Mouse (Mus musculus) embryonic facial prominence, embryonic 13.5 days (tissue): ENCODE data around the gene Fam129c. TPM values are rescaled to one million over a fixed set of nuclear protein-coding genes. Genes with fewer than 3 reads are reported as not detected.

Experiments
- ATAC-seq: fragments of 200-750 bp; cut with Nextera tagmentation; 2 replicates; pipeline ENCODE4 v1.8.0; 2017; ENCODE audit warnings: low read depth; ENCODE audit not compliant: insufficient number of reproducible peaks, insufficient read depth, low FRiP score, low TSS enrichment
- H3K27ac ChIP-seq: fragments of 300-500 bp; sonication (generic); 2 replicates; pipeline ENCODE4 v1.5.1; 2015; ENCODE audit warnings: moderate library complexity, mild to moderate bottlenecking, inconsistent platforms
- H3K27me3 ChIP-seq: fragments of 300-500 bp; sonication (generic); 2 replicates; pipeline ENCODE4 v1.6.1; 2015; ENCODE audit warnings: mild to moderate bottlenecking, inconsistent platforms
- H3K36me3 ChIP-seq: fragments of 300-500 bp; sonication (generic); 2 replicates; pipeline ENCODE4 v1.6.1; 2015; ENCODE audit warnings: mild to moderate bottlenecking, inconsistent platforms
- H3K4me1 ChIP-seq: fragments of 300-500 bp; sonication (generic); 2 replicates; pipeline ENCODE4 v1.6.1; 2015; ENCODE audit warnings: inconsistent platforms
- H3K4me2 ChIP-seq: fragments of 300-500 bp; sonication (generic); 2 replicates; pipeline ENCODE4 v1.6.1; 2015; ENCODE audit warnings: moderate library complexity, mild to moderate bottlenecking, inconsistent platforms
- H3K4me3 ChIP-seq: fragments of 300-500 bp; sonication (generic); 2 replicates; pipeline ENCODE4 v1.5.1; 2015; ENCODE audit warnings: mild to moderate bottlenecking, inconsistent platforms
- H3K9ac ChIP-seq: fragments of 300-500 bp; sonication (generic); 2 replicates; pipeline ENCODE4 v1.6.1; 2015; ENCODE audit warnings: mild to moderate bottlenecking, inconsistent platforms
- H3K9me3 ChIP-seq: fragments of 300-500 bp; sonication (generic); 2 replicates; pipeline ENCODE4 v1.6.1; 2016; ENCODE audit warnings: inconsistent platforms
- WGBS: fragments of 180-500 bp; shearing (Covaris S2); methylation state at CpG from one replicate; pipeline ENCODE4 v1.1.7; 2015; ENCODE audit warnings: mixed read lengths; 5-methylcytosine and 5-hydroxymethylcytosine counted together
- polyA plus RNA-seq: library from polyadenylated mRNA; unstranded; fragments of >200 nt; fragmentation: Nextera tagmentation; extraction: Ambion mirVana; gene quantifications from 2 replicates; pipeline ENCODE4 v1.2.1, GENCODE M21; 2015

Gene Fam129c
- polyA plus RNA-seq, 1 experiment from 2014 or later = 4.8 TPM

DNA sequence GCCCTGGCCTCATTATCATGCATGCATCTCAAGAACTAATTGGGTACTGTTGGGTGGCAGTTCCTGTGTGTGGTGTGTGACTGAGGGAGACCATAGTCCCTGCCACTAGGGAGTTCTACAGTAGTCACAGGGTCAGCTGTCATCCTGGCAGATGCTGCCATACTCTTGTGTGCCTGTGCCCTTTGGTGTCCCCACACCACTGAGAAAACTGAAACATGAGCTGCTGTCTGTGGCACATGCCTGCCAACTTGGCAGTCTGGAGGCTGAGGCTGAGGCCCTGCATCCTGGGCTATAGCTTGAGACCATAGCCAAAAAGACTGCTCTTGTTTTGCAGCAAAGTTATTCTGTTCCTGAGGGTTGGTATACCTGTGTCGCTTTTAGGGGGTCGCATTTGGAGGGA lies 22.3 kb downstream of the Fam129c start:
- Histone ChIP-seq H3K27me3 (no peaks in the 10 kb centered on the region), H3K4me1 (no peaks in the 10 kb centered on the region), H3K9ac (no peak overlapping the region), H3K4me3 (no peak overlapping the region), H3K36me3 (peaks cover 97% of the 10 kb centered on the region), H3K9me3 (peaks cover 12% of the 10 kb centered on the region), H3K27ac (no peak overlapping the region), H3K4me2 (no peak overlapping the region)
- WGBS = 91% methylated on average over 2 of the region's 2 CpGs
- no peak for ATAC-seq

DNA sequence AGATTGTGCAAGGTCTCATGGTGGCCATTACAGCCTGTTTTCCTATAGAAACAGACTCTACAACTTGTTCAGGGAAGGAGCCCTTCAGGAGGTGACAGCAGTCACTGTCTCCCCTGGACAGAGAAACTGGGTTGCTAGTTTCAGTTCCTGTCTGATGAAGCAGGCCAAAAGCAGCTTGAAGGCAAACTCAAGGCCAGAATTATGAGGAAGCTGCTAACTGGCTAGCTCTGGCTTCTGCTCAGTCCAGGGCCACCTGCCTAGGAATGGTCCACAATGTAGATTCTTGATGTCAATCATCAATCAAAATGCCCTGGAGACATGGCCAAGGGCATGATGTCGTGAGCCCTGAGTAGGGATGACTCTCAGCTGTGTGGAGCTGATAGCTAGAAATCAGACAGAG lies 27.6 kb downstream of the Fam129c start:
- H3K9ac ChIP-seq = no peak overlapping the region
- H3K36me3 ChIP-seq = peaks cover 64% of the 10 kb centered on the region
- no peak overlapping the region for H3K4me2 ChIP-seq
- peaks cover 2% of the 10 kb centered on the region for H3K27me3 ChIP-seq
- no peak overlapping the region for H3K27ac ChIP-seq
- peaks cover 27% of the 10 kb centered on the region for H3K4me1 ChIP-seq
- H3K4me3 ChIP-seq = no peak overlapping the region
- 76% methylated on average over 1 of the region's 1 CpGs for WGBS
- H3K9me3 ChIP-seq = peaks cover 12% of the 10 kb centered on the region
- no peak for ATAC-seq

DNA sequence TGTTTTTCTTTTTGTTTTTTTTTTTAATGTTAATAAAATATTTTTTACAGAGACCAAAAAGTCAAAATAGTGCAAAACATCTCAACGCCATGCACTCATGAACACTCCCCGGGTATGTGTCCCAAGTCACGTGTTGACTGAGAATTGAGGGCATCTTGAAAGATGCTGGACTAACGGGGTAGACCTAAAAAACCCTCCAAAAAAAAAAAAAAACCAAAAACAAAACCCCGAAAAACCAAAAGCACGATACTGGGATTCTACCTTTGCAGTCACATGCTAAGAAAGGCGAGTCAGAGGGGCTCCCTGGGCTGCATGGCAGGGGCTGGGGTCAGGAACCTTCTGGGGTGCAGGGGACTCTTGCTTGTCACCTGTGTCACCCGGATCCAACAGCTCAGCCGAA lies 29.3 kb downstream of the Fam129c start:
- WGBS = 79% methylated on average over 9 of the region's 9 CpGs
- Histone ChIP-seq H3K4me3 (no peak overlapping the region), H3K9me3 (peaks cover 12% of the 10 kb centered on the region), H3K27me3 (peaks cover 12% of the 10 kb centered on the region), H3K36me3 (peaks cover 47% of the 10 kb centered on the region), H3K27ac (peak overlapping the region; percentile 86; the same call in 1 of the 2 replicates), H3K4me1 (peaks cover 29% of the 10 kb centered on the region), H3K9ac (no peak overlapping the region), H3K4me2 (no peak overlapping the region)
- no peak for ATAC-seq

DNA sequence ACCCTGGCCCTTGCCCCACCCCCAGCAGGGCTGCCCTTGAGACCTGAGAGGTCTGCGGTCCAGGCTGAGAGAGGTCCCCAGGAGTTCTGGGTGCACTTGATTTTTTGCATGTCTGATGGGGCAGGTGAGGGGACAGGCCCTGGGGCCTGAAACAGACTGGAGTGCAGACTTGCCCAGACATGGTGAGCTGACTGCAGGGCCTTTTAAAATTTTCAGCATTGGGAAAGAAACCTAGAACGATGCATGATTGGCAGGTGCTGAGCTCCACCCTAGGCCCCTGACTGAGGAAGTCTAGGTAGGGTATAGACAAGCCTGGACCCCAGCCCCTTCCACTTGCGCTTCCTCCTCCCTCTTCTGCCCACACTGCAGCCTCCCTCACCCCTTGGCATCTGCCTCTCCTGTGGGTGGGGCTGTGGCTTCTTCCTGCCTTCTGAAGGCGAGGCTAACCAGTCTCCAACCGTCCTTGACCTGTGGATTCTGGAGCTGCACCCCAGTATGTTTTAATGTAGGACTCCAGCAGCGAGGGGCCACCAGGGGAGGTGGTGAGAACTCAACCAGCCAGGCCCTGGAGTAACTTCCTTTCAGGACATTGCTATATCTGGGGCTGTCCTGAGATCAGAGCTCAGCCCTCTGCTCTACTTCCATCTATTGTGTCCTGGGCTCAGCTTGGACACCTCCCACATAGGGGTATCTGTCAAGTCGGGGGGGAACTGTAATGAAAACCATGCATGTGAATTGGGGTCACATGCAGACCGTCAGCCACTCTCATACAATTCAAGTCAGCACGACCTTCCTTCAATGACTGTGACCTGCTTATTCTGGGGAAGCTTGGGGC lies 30.0 kb downstream of the Fam129c start:
- no peak overlapping the region for H3K9ac ChIP-seq
- H3K27me3 ChIP-seq = peaks cover 12% of the 10 kb centered on the region
- H3K9me3 ChIP-seq = peaks cover 10% of the 10 kb centered on the region
- ATAC-seq = no peak
- H3K4me3 ChIP-seq = no peak overlapping the region
- WGBS = 41% methylated on average over 9 of the region's 9 CpGs
- 0 out of 2 replicates have a peak overlapping the region, but pooled peaks have one; percentile 1 for H3K4me2 ChIP-seq
- H3K27ac ChIP-seq = peak overlapping the region; percentile 86
- H3K36me3 ChIP-seq = peaks cover 41% of the 10 kb centered on the region
- H3K4me1 ChIP-seq = peaks cover 29% of the 10 kb centered on the region

DNA sequence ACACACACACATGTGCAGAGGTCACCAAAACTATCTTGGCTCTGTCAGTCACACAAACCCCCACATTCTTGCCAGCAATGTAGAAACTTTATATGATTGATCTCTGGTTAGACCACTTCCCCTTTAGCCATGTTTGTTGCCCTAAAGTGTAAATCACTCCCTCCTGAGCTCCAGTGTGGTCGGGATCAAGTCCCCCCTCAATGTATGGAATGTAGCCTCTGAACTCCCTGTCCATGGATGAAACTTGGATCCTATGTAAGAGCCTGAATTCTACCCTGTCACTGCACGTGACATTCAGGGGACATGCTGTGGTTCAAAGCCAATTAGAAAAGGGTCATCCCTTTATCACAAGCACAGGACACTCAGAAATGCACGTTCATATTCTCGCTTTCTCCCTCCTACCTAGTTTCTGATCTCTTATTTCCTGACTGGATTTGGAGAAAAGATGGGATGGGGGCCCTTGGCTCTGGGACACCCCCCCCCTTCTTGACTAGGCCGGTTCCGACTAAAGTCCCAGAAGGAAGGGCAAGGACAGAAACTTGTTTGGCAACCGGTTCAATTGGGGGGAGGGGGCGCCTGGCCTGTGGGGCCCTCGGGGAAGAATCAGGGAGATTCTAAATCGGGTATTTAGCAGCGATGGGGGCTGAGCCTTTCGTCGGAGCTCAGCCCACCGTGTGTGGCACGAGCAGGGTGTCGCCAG lies 31.1 kb downstream of the Fam129c start:
- Histone ChIP-seq H3K27ac (peak overlapping the region; percentile 86), H3K9ac (peak overlapping the region; percentile 82), H3K9me3 (peaks cover 8% of the 10 kb centered on the region; the same call in 1 of the 2 replicates), H3K4me3 (peak overlapping the region; percentile 57), H3K27me3 (peaks cover 12% of the 10 kb centered on the region), H3K36me3 (peaks cover 32% of the 10 kb centered on the region), H3K4me2 (peak overlapping the region; percentile 97), H3K4me1 (peaks cover 29% of the 10 kb centered on the region)
- 0 out of 2 replicates have a peak, but pooled peaks have one; percentile 7 for ATAC-seq
- WGBS = 6% methylated on average over 16 of the region's 16 CpGs

DNA sequence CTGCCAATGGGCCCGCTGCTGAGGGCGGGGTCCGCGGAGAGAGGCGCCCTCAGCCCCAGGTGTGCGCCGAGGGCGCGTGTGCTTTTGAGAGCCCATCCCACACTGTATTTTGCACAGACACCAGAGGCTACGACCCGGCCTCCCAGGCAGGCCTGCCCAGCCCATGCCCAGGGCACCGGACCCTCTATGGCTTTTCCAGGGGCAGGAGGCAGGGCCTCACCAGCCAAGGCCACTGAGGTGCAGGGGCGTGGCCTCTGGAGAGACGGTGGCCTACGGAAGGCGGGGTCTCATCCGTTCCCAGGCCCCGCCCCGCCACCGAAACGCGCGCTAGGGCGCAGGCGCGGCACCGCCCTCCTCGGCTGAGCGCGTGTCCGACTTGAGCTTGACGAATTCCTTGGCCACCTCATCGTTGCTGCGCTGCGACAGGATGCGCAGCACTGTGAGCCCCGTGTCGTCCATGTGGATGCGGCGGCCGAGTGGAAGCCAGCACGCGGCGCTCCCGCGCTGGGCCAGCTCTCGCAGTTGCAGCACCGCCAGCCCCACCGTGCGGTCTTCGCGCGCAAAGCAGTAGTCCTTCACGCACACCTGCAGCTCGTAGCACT lies 31.7 kb downstream of the Fam129c start:
- H3K4me3 ChIP-seq = peak overlapping the region; percentile 57
- H3K4me2 ChIP-seq = peak overlapping the region; percentile 97
- ATAC-seq = peak; percentile 82
- H3K9ac ChIP-seq = peak overlapping the region; percentile 82
- WGBS = under 1% methylated on average over 55 of the region's 55 CpGs
- H3K4me1 ChIP-seq = peaks cover 30% of the 10 kb centered on the region
- H3K9me3 ChIP-seq = peaks cover 8% of the 10 kb centered on the region; the same call in 1 of the 2 replicates
- H3K36me3 ChIP-seq = peaks cover 26% of the 10 kb centered on the region
- peak overlapping the region; percentile 86 for H3K27ac ChIP-seq
- peaks cover 19% of the 10 kb centered on the region for H3K27me3 ChIP-seq

DNA sequence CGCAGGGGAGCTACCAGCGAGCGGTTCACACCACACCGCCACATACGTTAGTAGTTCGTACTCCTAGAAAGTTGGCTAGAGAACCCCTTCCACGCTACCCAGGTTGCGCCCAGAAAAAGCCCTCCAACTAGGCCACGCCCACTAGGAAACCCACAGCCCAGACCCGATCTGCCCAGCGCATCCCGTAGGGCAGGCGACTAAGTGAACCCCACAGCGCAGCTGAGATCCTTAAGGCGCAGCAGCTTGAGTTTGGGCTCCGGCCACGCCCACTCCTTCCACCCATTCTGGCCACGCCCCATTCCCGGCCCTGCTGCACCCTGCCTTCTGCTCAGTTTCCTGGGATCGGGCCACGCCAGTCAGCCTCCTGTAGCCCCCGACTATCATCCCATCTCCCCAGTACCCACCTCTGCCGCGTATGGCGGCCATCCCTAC lies 32.3 kb downstream of the Fam129c start:
- H3K4me3 ChIP-seq = peak overlapping the region; percentile 57
- WGBS = 4% methylated on average over 25 of the region's 25 CpGs
- H3K4me1 ChIP-seq = peaks cover 36% of the 10 kb centered on the region
- peaks cover 8% of the 10 kb centered on the region; the same call in 1 of the 2 replicates for H3K9me3 ChIP-seq
- peak overlapping the region; percentile 97 for H3K4me2 ChIP-seq
- H3K27me3 ChIP-seq = peaks cover 25% of the 10 kb centered on the region
- H3K36me3 ChIP-seq = peaks cover 20% of the 10 kb centered on the region
- peak; percentile 32 for ATAC-seq
- peak overlapping the region; percentile 86 for H3K27ac ChIP-seq
- peak overlapping the region; percentile 82 for H3K9ac ChIP-seq

DNA sequence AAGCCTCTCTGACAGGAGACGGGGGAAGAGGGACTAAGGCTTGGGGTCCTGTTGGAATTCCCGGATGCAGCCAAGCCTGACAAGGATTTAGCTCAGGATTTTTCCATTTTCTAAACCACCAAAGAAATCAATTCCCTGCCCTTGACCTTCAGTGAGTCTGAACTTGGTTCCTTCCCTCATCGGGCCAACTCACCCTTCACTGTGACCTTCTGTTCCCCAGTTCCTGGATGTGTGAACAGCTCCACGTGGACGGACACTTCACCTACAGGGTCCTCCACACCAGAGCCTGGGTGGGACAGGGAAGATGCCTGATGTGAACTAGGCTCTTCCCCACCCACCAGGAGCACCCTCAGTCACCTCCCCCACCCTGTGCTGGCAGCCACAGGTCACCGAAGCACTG lies 33.3 kb downstream of the Fam129c start:
- H3K4me1 ChIP-seq = peaks cover 36% of the 10 kb centered on the region
- 84% methylated on average over 6 of the region's 6 CpGs for WGBS
- H3K9ac ChIP-seq = no peak overlapping the region
- no peak overlapping the region for H3K4me3 ChIP-seq
- H3K27me3 ChIP-seq = peaks cover 34% of the 10 kb centered on the region
- ATAC-seq = no peak
- H3K9me3 ChIP-seq = peaks cover 8% of the 10 kb centered on the region; the same call in 1 of the 2 replicates
- no peak overlapping the region for H3K27ac ChIP-seq
- H3K4me2 ChIP-seq = no peak overlapping the region
- peaks cover 10% of the 10 kb centered on the region for H3K36me3 ChIP-seq

DNA sequence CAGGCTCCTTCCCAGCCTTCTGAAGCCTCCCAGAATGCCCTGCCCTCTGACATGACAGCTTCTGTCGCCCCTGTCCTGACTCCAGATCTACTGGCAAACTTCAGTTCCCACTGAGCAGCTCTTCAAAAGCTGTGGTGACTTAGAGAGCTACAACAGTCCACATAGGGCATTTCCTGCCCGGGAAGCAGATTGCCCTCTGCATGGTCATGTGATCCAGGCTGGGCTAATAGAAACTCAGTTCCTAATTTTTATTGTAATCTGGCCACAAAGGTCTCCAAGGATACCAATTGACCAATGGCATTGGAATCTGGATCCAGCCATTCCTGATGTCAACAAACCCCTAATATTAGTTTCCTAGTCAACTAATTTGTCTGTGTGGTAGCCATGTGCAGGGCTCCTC lies 34.4 kb downstream of the Fam129c start:
- no peak overlapping the region for H3K9ac ChIP-seq
- H3K27ac ChIP-seq = no peak overlapping the region
- 0 out of 2 replicates have a peak, but pooled peaks cover 3% of the 10 kb centered on the region for H3K36me3 ChIP-seq
- no peak for ATAC-seq
- peaks cover 44% of the 10 kb centered on the region for H3K27me3 ChIP-seq
- H3K4me3 ChIP-seq = no peak overlapping the region
- 52% methylated on average over 2 of the region's 2 CpGs for WGBS
- peaks cover 36% of the 10 kb centered on the region for H3K4me1 ChIP-seq
- H3K9me3 ChIP-seq = peaks cover 8% of the 10 kb centered on the region; the same call in 1 of the 2 replicates
- H3K4me2 ChIP-seq = no peak overlapping the region

DNA sequence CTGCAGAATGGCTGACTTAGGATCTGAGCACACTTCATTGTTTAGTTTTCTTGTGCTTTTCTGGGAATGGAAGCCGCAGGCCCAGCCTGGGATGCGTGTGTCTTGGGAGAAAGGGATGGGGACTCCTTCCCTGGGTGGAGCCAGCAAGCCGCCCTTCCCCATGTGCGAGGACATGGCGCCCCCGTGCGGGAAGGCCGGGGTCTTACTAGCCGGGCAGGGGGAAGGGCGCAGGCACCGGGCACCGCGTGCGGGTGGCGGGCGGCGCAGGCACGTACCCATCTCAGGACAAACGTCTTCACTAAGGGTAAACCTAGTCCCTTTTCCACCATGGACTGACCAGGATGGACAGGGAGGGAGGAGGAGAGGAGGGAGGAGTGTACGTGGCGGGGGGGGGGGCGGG lies 35.7 kb downstream of the Fam129c start:
- ATAC-seq = no peak
- 10% methylated on average over 18 of the region's 22 CpGs for WGBS
- Histone ChIP-seq H3K4me1 (peaks cover 25% of the 10 kb centered on the region), H3K4me2 (peak overlapping the region; percentile 52; the same call in 1 of the 2 replicates), H3K27ac (no peak overlapping the region), H3K4me3 (no peak overlapping the region), H3K27me3 (peaks cover 44% of the 10 kb centered on the region), H3K36me3 (0 out of 2 replicates have a peak, but pooled peaks cover 3% of the 10 kb centered on the region), H3K9me3 (peaks cover 8% of the 10 kb centered on the region; the same call in 1 of the 2 replicates), H3K9ac (no peak overlapping the region)

DNA sequence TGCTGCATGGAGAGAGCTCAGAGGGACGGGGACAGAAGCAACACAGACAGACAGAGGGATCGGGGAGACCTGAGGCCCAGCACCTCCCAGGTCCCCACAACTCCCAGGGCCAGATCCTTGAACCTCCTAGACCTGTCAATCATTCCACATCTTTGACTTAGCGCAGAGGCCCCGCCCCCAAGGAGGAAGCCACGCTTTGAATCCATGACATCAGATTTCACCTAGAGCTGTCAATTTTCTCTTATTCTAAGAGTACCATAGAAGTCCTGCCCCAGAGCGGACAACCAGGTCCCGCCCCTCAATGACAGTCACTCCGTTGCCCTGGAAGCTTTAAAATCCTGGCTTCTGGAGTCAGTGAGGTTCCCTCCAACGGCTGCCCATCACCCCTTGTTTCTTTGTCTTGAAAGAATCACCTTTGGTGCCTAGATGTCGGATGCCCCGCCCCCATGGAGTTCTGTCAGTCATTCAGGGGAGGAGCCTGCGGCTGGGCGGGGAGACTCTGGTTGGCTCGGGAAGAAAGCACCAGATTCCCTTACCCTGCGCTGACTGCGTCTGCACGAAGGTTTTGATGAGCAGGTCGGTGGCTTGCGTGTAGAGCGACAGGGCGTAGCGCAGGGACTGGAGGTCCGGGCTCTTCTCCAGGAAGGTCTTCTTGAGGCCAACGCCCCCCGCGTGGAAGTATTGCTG lies 36.7 kb downstream of the Fam129c start:
- no peak overlapping the region for H3K9ac ChIP-seq

More for the DNA sequence above, 36.7 kb downstream of the Fam129c start:
- Histone ChIP-seq H3K4me1 (peaks cover 17% of the 10 kb centered on the region), H3K9me3 (peaks cover 8% of the 10 kb centered on the region; the same call in 1 of the 2 replicates), H3K36me3 (0 out of 2 replicates have a peak, but pooled peaks cover 3% of the 10 kb centered on the region), H3K27me3 (peaks cover 44% of the 10 kb centered on the region), H3K4me2 (peak overlapping the region; percentile 52), H3K4me3 (peak overlapping the region; percentile 21), H3K27ac (no peak overlapping the region)
- no peak for ATAC-seq
- 2% methylated on average over 26 of the region's 26 CpGs for WGBS
